Mouse (Mus musculus): Measurements from ENCODE around the gene Haus2.

Haus2 gene

DNA sequence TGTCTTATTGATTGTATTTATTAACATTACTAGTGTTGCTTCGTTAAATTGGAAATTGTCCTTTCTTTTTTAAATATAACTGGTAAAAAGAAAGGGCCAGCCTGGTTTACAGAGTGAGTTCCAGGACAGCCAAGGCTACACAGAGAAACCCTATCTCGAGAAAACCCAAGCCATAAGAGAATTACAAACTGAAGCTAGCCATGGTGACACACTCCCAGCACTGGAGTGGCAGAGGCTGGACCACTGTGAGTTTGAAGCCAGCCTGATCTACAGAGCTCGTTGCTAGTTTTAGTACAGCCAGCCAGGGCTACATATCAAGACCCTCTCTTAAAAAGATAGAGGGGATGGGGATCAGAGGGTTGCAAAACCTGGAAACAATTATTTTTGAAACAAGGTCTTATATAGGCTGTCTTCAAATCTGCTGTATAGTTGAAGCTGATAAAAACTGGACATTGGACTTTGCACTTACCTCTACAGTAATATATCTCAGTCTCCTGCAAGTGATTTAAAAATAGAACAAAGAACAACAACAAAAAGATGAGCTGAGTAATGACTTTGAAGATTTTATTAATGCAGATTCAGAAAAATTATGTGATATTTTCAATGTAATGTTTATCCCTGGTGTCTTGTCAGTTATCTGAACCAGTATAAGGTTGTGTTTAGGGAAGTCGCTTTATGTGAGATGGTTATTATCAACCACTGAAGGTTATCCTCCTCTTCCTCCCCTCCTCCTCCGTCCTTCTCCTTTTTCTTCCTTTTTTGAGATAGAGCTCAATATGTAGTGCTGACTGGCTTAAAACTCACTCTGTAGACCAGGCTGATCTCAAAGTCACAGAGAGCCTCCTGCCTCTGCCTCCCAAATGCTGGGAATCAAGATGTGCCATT lies 7.3 kb downstream of the Haus2 start:
- in situ Hi-C loops (cut with MboI; ENCODE audit: low sequenced_read_pairs): no loop called here

- in situ Hi-C loops (cut with MboI; ENCODE audit: low sequenced_read_pairs): no loop called here
Observed at GRCm38 (mm10) chr2:120619538-120619937, 10.4 kb downstream of the Haus2 start.

- in situ Hi-C loops (cut with MboI; ENCODE audit: low sequenced_read_pairs): no loop called here
Observed at GRCm38 (mm10) chr2:120622920-120623319, 13.7 kb downstream of the Haus2 start.

DNA sequence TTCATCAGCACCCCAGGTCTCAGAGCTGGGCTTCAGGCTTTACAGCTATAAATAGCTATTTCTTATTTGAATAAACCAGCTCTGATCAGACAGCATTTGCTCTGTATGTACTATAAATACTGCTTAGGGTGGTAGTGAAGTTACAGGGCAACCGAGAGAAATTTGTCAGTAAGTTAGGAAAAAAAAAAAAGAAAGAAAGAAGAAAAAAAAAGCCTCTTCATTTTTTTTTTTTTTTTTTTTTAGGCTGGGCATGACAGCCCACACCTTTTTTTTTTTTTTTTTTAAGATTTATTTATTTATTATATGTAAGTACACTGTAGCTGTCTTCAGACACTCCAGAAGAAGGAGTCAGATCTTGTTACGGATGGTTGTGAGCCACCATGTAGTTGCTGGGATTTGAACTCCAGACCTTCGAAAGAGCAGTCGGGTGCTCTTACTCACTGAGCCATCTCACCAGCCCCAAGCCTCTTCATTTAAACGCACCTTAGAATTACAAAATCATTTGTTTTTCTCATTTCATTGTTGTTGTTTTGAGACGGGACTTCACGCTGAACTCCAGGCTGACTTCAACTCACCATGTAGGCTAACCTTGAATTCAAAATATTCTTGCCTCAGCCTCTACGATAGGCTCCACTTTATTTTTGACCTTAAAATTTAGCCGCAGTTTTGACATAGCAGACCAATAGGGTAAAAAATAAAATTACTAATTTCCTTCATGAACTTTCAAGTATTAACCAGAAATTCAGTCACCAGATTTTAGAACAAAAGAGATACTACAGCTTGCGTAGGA lies 19.1 kb downstream of the Haus2 start:
- in situ Hi-C loops (cut with MboI; ENCODE audit: low sequenced_read_pairs): no loop called here

DNA sequence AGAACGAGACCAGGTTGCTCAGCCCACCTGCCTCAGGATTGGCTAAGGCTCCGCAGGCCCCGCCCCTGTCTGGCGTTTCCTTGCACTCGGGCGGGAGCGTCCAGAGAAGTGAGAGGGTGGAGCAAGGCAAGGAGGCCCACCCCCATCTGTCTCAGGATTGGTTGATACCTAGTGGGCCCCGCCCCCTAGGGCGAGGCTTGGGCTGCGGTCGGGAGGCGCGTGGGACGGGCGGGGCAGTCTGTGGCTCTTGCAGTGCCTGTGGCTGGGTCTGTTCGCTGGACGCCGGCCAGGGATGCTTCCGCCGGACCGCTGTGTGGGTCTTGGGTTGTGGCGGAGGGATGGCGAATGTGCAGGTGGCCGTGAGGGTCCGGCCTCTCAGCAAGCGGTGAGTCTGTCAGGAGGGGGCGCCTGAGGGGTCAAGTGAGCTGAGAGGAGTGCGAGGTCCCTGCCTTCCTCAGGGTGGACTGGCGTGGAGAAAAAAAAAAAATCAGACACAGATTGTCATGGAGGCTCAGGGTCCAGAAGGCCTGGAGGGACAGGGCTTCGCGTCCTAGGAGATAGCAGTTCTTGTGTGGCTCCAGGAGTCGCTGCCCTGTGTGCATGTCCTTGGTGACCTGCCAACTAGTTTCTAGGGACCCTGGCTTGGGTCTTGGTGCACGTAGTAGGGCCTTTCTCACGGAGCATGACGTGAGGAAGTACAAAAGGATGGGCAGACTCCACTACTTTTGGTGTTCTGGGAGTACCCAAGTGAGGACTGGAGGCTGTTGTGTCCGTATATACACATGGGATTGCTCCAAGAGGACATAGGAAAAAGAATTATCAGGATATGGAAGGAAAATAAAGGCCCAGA lies 19.9 kb downstream of the Haus2 start, which contains the start of gene Stard9:
Gene Stard9, plus strand, starts transcription at position 236 of the 850 bp plus-strand sequence.
- in situ Hi-C loops (cut with MboI; ENCODE audit: low sequenced_read_pairs): no loop called here

- in situ Hi-C loops (cut with MboI; ENCODE audit: low sequenced_read_pairs): no loop called here
Observed at GRCm38 (mm10) chr2:120630246-120630645, 21.1 kb downstream of the Haus2 start.

- in situ Hi-C loops (cut with MboI; ENCODE audit: low sequenced_read_pairs): no loop called here
Observed at GRCm38 (mm10) chr2:120630655-120631054, 21.5 kb downstream of the Haus2 start.

DNA sequence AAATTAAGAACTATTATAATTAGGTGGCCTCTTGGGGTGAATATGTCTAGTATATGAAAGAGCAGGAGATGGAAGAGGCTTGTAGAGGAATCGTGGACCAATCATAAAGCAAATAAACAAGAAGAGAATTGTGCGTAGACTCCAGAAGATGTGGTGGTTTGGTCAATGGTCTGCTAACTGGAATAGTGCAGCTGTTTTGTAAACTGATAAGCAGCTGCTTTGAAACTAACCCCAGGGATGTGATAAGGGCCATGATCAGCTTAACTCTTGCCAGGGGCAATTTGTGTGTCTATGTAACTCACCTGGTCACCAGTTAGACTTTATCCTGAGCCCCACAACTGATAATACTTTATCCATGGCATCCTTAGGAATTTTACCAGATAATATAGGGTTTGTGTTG lies 22.3 kb downstream of the Haus2 start:
- in situ Hi-C loops (cut with MboI; ENCODE audit: low sequenced_read_pairs): no loop called here

DNA sequence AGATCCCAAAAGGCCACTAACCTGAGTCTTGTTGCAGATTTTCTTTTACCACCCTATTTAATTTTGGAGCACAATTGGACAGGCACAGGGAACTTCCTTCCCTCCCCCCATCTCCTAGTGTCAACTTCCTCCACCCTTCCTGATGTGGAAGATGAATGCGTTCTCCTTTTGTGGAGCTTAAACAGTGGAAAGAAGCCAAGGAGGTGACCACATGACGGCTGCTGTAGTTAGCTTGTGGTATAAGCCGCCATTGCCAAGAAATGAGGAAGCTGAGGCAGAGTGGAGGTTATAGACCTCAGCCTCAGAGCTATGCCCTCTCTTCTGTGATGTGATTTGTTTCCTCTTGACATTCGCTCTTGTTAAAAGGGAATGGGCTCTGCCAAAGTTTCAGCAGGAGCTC lies 22.8 kb downstream of the Haus2 start:
- in situ Hi-C loops (cut with MboI; ENCODE audit: low sequenced_read_pairs): no loop called here

DNA sequence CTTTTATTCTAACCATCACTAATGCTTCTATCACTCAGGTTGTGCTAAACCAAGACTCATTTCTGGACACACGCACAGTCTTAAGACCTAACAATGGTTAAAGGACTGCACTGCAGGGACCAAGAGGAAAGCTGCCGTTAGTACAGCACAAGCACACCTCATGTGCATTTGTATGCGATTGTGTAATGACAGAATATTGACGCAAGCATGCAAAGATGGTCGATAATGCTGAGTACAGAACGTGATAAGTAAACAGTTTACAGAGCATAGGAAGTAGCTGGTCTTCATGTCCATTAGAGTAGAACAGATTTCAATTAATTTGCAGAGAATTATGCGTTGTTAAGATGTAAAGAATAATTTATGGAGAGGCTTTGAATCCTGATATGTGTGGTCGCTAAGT lies 31.7 kb downstream of the Haus2 start:
- in situ Hi-C loops (cut with MboI; ENCODE audit: low sequenced_read_pairs): no loop called here

- in situ Hi-C loops (cut with MboI; ENCODE audit: low sequenced_read_pairs): no loop called here
Observed at GRCm38 (mm10) chr2:120643836-120644235, 34.7 kb downstream of the Haus2 start.

DNA sequence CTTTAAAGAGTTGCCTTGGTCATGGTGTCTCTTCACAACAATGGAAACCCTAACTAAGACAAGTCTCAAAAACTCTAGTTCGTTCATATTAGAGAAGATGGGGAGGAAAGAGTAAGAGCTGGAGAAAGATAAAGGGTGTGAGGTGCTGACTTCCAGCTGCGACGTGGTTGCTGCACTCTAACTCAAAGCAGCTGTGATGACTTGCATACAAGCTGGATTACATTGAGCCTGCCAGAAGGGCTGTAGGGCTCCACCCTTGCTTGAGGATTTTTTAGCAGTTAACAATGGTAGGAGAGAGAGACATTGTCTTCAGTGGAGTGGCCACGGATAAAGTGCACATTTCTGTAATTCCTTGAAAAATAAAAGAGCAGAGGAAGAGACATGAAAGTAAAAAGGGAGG lies 37.6 kb downstream of the Haus2 start:
- in situ Hi-C loops (cut with MboI; ENCODE audit: low sequenced_read_pairs): no loop called here

GRCm38 (mm10) chr2:120652256-120652924 lies 43.2 kb downstream of the Haus2 start:
- in situ Hi-C loops (cut with MboI; ENCODE audit: low sequenced_read_pairs): no loop called here

DNA sequence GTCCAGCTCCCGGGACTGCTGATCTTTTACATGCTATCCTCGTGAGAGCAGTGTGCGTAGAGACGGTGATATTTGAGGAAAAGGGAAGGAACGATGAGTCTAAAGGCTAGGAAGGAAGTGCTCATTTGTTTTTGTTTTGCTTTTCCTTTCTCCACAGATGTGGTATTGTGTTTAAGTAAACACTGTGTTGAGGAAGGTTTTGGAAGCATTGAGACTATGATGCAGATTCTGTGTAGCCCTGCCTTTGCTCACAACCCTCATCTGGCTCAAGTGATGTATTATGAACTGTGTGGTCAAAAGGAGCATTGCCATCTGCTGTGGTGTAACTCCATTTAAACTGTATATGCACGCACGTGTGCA lies 43.7 kb downstream of the Haus2 start:
- in situ Hi-C loops (cut with MboI; ENCODE audit: low sequenced_read_pairs): no loop called here

- in situ Hi-C loops (cut with MboI; ENCODE audit: low sequenced_read_pairs): no loop called here
Observed at GRCm38 (mm10) chr2:120654693-120655092, 45.5 kb downstream of the Haus2 start.

DNA sequence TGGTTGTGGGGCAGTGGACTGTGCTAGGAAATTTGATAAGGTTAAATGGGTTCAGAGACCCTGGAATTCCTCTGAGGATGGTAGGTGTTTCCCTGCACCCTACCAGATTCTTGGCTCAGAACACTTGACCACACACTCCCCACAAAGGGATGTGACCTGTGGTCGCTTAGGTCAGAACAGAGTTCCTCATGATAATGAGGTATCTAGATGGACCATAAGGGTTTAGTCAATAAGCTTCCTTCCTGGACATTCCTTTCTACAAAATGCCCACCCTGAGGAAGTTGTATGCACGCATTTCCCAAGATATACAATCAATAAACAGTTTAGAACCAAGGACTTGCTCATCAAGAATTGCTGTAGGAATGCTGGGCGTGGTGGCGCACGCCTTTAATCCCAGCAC lies 46.7 kb downstream of the Haus2 start:
- in situ Hi-C loops (cut with MboI; ENCODE audit: low sequenced_read_pairs): no loop called here

- in situ Hi-C loops (cut with MboI; ENCODE audit: low sequenced_read_pairs): no loop called here
Observed at GRCm38 (mm10) chr2:120656711-120657110, 47.5 kb downstream of the Haus2 start.

DNA sequence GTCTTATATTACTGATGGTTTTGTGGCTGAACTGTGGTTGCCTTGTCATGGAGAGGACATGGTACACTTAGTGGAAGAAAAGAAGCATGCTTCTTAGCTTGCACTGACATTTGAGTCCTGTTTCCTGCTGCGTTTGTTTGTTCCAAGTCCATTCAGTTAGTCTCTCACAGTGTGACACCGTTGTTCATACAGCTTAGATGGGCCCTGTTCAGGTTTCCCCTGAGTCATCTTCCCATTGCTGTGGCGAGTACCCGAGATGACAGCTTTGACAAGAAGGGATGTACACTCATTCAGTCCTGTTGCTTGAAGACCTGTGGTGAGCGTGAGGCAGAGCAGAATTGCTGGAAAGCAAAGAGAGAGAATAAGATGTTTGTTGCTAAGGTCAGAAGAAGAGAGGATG lies 49.3 kb downstream of the Haus2 start:
- in situ Hi-C loops (cut with MboI; ENCODE audit: low sequenced_read_pairs): no loop called here

DNA sequence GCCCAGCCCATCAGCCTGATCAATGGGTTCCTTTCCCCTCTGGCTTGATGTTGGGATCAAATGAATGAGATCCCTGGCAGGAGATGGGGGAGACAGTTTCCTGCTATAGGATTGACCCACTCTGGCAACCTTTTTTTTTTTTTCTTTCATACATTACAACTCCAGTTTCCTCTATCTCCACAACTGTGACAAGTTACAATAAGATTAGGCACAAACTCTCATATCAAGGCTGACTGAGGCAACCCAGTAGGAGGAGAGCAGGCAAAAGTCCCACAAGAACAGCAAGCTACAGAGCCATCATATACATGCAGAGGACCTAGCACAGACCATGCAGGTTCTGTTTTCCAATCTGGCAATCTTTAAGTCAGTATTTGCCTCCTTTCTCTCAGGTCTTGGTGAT lies 50.1 kb downstream of the Haus2 start:
- in situ Hi-C loops (cut with MboI; ENCODE audit: low sequenced_read_pairs): no loop called here

DNA sequence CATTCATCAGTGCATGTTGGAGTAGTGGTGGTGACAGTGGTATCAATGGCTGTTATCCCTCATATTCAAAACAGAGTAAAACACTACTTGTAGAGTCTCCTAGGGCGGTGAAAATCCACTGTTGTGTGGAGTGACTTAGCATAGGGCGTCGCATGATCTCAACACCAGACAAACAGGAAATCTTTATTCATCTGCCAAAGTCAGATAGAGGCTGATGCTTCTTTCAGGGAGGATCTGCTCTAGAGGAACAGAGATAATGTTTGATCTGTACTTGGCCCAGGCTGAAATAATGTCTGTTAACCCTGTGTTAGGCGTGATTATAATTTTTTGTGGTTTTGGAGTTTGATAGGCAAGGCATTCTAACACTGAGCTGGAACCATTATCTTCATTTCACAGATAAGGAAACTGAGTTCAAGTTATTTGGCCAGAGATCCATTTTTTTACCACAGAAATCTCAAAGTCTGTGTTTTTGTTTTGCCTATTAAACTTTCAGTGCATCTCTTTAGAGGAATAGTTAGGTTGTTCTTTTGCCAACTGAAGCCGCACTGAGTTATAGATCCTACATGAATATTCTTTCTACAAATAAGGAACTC lies 51.4 kb downstream of the Haus2 start:
- in situ Hi-C loops (cut with MboI; ENCODE audit: low sequenced_read_pairs): no loop called here
